Comparison of ENCODE assay signal across 34 mouse cellular contexts in the genomic region with DNA sequence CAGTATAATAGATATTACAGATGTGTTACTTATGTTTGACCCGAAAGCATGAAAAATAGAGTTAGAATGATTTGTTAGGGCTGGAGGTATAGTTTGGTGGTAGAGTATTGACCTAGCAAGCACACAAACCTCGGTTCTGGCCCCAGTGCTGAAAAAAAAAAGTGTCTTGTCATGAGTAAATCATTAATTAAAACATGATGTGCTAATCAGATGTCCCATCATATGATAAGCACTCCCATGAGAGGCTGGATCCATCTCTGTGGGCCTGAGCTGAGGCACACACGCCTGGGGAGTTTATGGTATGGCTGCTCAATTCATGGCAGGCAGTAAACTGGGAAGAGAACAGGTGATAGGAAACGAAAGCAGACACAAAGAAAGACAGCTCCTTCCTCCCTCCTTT. TPM values are rescaled to one million over a fixed set of nuclear protein-coding genes. Genes with fewer than 3 reads are reported as not detected.
"Had no signal": no experiment of that assay in that cellular context is flagged by ENCODE, and none has a peak within 500 bp of the region (broad histone marks: within the 10 kb centered on the region; RNA-seq: fewer than 3 reads in every experiment).

No protein-coding gene starts in this region.

- DNase-seq: left cerebral cortex, postnatal 4 days; liver, embryonic 13.5 days; lung, adult 18-20 months; lung, adult 2 months; lung, embryonic 14.5 days; lung, postnatal 10 days; lung, postnatal 14 days; lung, postnatal 36 days; lung, postnatal 4 days; midbrain, embryonic 14.5 days had no signal

- H3K9me3 ChIP-seq: limb, embryonic 10.5 days; limb, embryonic 12.5 days; limb, embryonic 13.5 days; limb, embryonic 15.5 days; liver, embryonic 13.5 days; liver, embryonic 15.5 days; lung, embryonic 15.5 days; megakaryocyte, embryonic 14.5 days; midbrain, embryonic 10.5 days; midbrain, embryonic 12.5 days; midbrain, embryonic 13.5 days; midbrain, embryonic 15.5 days; neural tube, embryonic 12.5 days had no signal

- H3K27me3 ChIP-seq: limb, embryonic 12.5 days; limb, embryonic 13.5 days; limb, embryonic 15.5 days; liver, embryonic 13.5 days; liver, embryonic 15.5 days; lung, embryonic 15.5 days; megakaryocyte, embryonic 14.5 days; midbrain, embryonic 12.5 days; midbrain, embryonic 13.5 days; midbrain, embryonic 15.5 days; neural tube, embryonic 12.5 days had no signal

- H3K27ac ChIP-seq: left cerebral cortex, adult 2 months; limb, embryonic 10.5 days; limb, embryonic 12.5 days; limb, embryonic 13.5 days; limb, embryonic 15.5 days; liver, embryonic 13.5 days; liver, embryonic 14.5 days; liver, embryonic 15.5 days; lung, embryonic 15.5 days; macrophage; midbrain, embryonic 10.5 days; midbrain, embryonic 12.5 days; midbrain, embryonic 13.5 days; midbrain, embryonic 15.5 days; neural tube, embryonic 12.5 days had no signal

- H3K9ac ChIP-seq: limb, embryonic 12.5 days; limb, embryonic 13.5 days; limb, embryonic 15.5 days; liver, embryonic 13.5 days; liver, embryonic 14.5 days; liver, embryonic 15.5 days; lung, embryonic 14.5 days; lung, embryonic 15.5 days; midbrain, embryonic 12.5 days; midbrain, embryonic 13.5 days; midbrain, embryonic 15.5 days; neural tube, embryonic 12.5 days had no signal

- H3K4me3 ChIP-seq: left cerebral cortex, adult 2 months; limb, embryonic 10.5 days; limb, embryonic 12.5 days; limb, embryonic 13.5 days; limb, embryonic 15.5 days; liver, embryonic 13.5 days; liver, embryonic 15.5 days; lung, embryonic 15.5 days; megakaryocyte, embryonic 14.5 days; midbrain, embryonic 10.5 days; midbrain, embryonic 12.5 days; midbrain, embryonic 13.5 days; midbrain, embryonic 15.5 days; myocyte; neural tube, embryonic 12.5 days had no signal

- H3K4me1 ChIP-seq: limb, embryonic 10.5 days; liver, embryonic 15.5 days; lung, embryonic 15.5 days; midbrain, embryonic 10.5 days; midbrain, embryonic 12.5 days; midbrain, embryonic 13.5 days; midbrain, embryonic 15.5 days; neural tube, embryonic 12.5 days had no signal

- H3K36me3 ChIP-seq: limb, embryonic 10.5 days; limb, embryonic 15.5 days; liver, embryonic 13.5 days; liver, embryonic 15.5 days; lung, embryonic 15.5 days; midbrain, embryonic 10.5 days; midbrain, embryonic 12.5 days; neural tube, embryonic 12.5 days had no signal

- H3K4me2 ChIP-seq: limb, embryonic 12.5 days; limb, embryonic 13.5 days; limb, embryonic 15.5 days; liver, embryonic 11.5 days; liver, embryonic 13.5 days; liver, embryonic 15.5 days; lung, embryonic 14.5 days; lung, embryonic 15.5 days; midbrain, embryonic 11.5 days; midbrain, embryonic 12.5 days; midbrain, embryonic 13.5 days; midbrain, embryonic 15.5 days; neural tube, embryonic 12.5 days had no signal

- ATAC-seq: lung, postnatal 0 days; midbrain, embryonic 13.5 days; midbrain, embryonic 15.5 days; midbrain, embryonic 16.5 days had no signal

RNA-seq across cellular contexts. Expression of a gene that starts 20.8 kb away (rescaled TPM):
- total RNA-seq: megakaryocyte progenitor cell, adult 5-6 weeks; megakaryocyte, adult 5-6 weeks; megakaryocyte-erythroid progenitor cell, adult 5-6 weeks; monocyte, adult 5-6 weeks had no signal
- polyA plus RNA-seq: macrophage, myocyte had no signal

RNA-seq across cellular contexts. Expression of a gene that starts 40.1 kb away (rescaled TPM):
- total RNA-seq: megakaryocyte, adult 5-6 weeks; monocyte, adult 5-6 weeks had no signal
- polyA plus RNA-seq: macrophage, myocyte had no signal
